Mouse (Mus musculus): ENCODE data around the gene Pxdn. TPM values are rescaled to one million over a fixed set of nuclear protein-coding genes. Genes with fewer than 3 reads are reported as not detected.

The Pxdn gene
- polyA plus RNA-seq, 1 experiment from 2014 or later: 14.6 TPM

DNA sequence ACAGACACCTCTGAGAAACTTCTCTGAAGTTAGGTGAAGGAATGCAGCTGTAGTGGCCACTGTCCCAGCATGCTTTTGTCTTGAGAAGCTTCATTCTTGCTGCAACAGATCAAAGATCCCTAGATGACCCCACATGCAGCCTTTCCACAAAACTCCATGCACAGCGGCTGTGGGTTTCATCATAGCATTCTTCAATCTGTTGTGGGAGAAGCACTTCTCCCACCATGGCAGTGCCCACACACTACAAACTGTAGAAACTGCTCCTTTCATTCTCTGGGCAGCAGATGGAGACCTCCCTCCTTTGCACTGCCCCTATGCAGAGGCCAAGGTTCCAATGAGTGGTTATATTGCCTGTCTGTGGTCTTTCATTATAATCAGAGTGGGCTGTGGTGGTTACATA is 91.7 kb downstream of the Pxdn start:
- no peak overlapping the region for H3K27ac ChIP-seq
- no peaks in the 10 kb centered on the region for H3K4me1 ChIP-seq
- 68% methylated on average over 1 of the region's 1 CpGs for WGBS (ENCODE audit: insufficient replicate concordance)
- H3K4me3 ChIP-seq: no peak overlapping the region
- no peaks in the 10 kb centered on the region for H3K27me3 ChIP-seq (replicated peaks)
- no peak overlapping the region for H3K9ac ChIP-seq
- H3K36me3 ChIP-seq: no peaks in the 10 kb centered on the region
- no peak overlapping the region for H3K4me2 ChIP-seq
- no peak for ATAC-seq
- H3K9me3 ChIP-seq (replicated peaks): no peaks in the 10 kb centered on the region

GRCm38 (mm10) chr12:30030571-30030970 is 93.2 kb downstream of the Pxdn start:
- no peaks in the 10 kb centered on the region for H3K4me1 ChIP-seq
- H3K4me3 ChIP-seq: no peak overlapping the region
- no peak overlapping the region for H3K9ac ChIP-seq
- no peaks in the 10 kb centered on the region for H3K27me3 ChIP-seq (replicated peaks)
- no peaks in the 10 kb centered on the region for H3K36me3 ChIP-seq
- no peak for ATAC-seq
- H3K4me2 ChIP-seq: no peak overlapping the region
- H3K9me3 ChIP-seq (replicated peaks): no peaks in the 10 kb centered on the region
- no peak overlapping the region for H3K27ac ChIP-seq
- WGBS (ENCODE audit: insufficient replicate concordance): 45% methylated on average over 5 of the region's 5 CpGs

DNA sequence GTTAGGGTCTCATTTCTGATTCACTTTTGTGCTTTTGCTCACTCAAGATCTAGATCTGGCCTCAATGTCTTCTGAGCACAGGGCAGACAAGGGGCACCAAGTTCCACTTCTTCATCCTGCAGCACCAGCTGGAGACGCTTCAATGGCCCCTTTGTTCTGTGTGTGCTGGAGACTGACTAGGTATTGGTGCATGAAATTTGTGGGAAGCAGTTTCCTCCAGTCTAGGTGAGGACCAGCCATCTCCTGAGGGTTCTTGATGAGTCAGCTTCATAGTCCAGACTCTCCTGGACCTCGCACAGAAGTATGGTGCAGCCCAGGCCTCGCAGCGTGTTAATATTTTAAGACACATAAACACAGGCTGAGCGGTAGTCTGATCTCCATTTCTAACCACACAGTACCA is 97.3 kb downstream of the Pxdn start:
- Histone ChIP-seq H3K4me3 (no peak overlapping the region), H3K9me3 (replicated peaks) (no peaks in the 10 kb centered on the region), H3K36me3 (no peaks in the 10 kb centered on the region), H3K27ac (no peak overlapping the region), H3K9ac (no peak overlapping the region), H3K4me2 (no peak overlapping the region), H3K27me3 (replicated peaks) (no peaks in the 10 kb centered on the region), H3K4me1 (no peaks in the 10 kb centered on the region)
- 64% methylated on average over 5 of the region's 5 CpGs for WGBS (ENCODE audit: insufficient replicate concordance)
- no peak for ATAC-seq

- Histone ChIP-seq H3K27ac (no peak overlapping the region), H3K27me3 (replicated peaks) (no peaks in the 10 kb centered on the region), H3K4me3 (no peak overlapping the region), H3K9ac (no peak overlapping the region), H3K4me1 (no peaks in the 10 kb centered on the region), H3K9me3 (replicated peaks) (no peaks in the 10 kb centered on the region), H3K4me2 (no peak overlapping the region), H3K36me3 (no peaks in the 10 kb centered on the region)
- WGBS (ENCODE audit: insufficient replicate concordance): 41% methylated on average over 1 of the region's 1 CpGs
- ATAC-seq: no peak
These were observed 98.0 kb downstream of the Pxdn start for GRCm38 (mm10) chr12:30035406-30035805.

DNA sequence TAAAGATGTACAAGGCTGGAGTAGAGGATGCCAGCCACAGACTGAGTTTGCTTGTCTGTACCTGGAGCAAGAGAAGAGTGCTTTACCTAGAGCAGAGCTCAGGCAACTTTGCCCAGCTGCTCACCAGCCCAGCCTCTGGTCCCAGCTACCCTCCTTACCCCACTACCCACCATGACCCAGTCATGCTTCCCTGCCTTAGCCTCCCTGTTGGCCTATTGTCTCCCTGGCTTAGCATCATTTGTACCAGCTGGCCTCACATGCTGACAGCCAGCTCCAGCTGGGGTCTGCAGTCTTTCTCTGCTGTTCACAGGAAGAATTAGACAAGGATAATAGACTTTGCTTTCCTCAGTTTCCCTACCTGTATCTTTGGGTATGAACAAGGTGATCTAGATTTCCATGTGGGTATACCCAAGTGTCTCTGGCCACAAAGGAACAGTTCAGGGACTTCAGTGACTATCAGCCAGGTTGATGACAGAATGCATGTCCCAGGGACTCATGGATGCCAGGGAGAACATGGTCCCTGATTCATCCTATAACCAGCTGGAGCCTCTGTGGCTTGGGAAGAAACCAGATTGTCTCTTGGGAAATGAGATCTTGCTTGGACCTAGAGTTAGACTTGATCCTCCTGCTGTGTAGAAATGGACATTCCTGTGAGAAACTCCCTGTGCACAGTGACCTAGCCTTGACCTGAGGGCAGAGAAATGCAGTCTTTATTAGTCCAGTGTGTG is 98.6 kb downstream of the Pxdn start:
- no peak overlapping the region for H3K9ac ChIP-seq
- no peak overlapping the region for H3K4me3 ChIP-seq
- H3K36me3 ChIP-seq: no peaks in the 10 kb centered on the region
- H3K27ac ChIP-seq: no peak overlapping the region
- H3K27me3 ChIP-seq (replicated peaks): no peaks in the 10 kb centered on the region
- ATAC-seq: no peak
- H3K4me1 ChIP-seq: no peaks in the 10 kb centered on the region
- no peak overlapping the region for H3K4me2 ChIP-seq
- H3K9me3 ChIP-seq (replicated peaks): no peaks in the 10 kb centered on the region

- Histone ChIP-seq H3K4me3 (no peak overlapping the region), H3K27me3 (replicated peaks) (no peaks in the 10 kb centered on the region), H3K9me3 (replicated peaks) (no peaks in the 10 kb centered on the region), H3K9ac (no peak overlapping the region), H3K4me1 (no peaks in the 10 kb centered on the region), H3K36me3 (no peaks in the 10 kb centered on the region), H3K4me2 (no peak overlapping the region), H3K27ac (no peak overlapping the region)
- WGBS (ENCODE audit: insufficient replicate concordance): 56% methylated on average over 4 of the region's 4 CpGs
- ATAC-seq: no peak
These were observed 99.2 kb downstream of the Pxdn start for GRCm38 (mm10) chr12:30036569-30037055.

DNA sequence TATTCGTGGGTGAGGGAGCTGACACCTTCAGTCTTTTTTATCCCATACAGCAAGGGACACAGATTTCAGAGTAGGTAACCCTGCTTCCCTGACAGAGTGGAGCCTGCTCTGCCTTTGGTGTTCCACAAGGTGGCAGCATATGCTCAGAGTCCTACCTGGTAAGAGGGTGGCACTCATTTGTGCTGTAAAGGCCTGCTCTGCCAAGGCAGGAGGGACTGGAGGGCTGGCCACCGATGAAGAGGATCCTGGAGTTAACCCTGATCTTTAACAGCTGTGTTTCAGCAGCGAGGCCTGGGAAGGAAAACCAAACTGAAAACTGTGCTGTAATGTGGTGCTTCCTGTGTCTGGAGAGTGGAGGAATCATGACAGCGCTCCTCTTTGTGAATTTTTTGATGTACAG is 102.2 kb downstream of the Pxdn start:
- 27% methylated on average over 4 of the region's 4 CpGs for whole genome bisulfite sequencing (ENCODE audit: insufficient replicate concordance)

GRCm38 (mm10) chr12:30040150-30040549 is 102.7 kb downstream of the Pxdn start:
- H3K4me1 ChIP-seq: no peaks in the 10 kb centered on the region
- H3K4me2 ChIP-seq: no peak overlapping the region
- H3K36me3 ChIP-seq: no peaks in the 10 kb centered on the region
- H3K9me3 ChIP-seq (replicated peaks): no peaks in the 10 kb centered on the region
- H3K4me3 ChIP-seq: no peak overlapping the region
- no peak for ATAC-seq
- no peak overlapping the region for H3K27ac ChIP-seq
- H3K27me3 ChIP-seq (replicated peaks): no peaks in the 10 kb centered on the region; the same call in 1 of the 2 replicates
- 11% methylated on average over 4 of the region's 4 CpGs for WGBS (ENCODE audit: insufficient replicate concordance)
- no peak overlapping the region for H3K9ac ChIP-seq

More for the DNA sequence above, 102.2 kb downstream of the Pxdn start:
- Histone ChIP-seq H3K4me2 (no peak overlapping the region), H3K27ac (no peak overlapping the region), H3K4me3 (no peak overlapping the region), H3K9ac (no peak overlapping the region), H3K27me3 (replicated peaks) (no peaks in the 10 kb centered on the region; the same call in 1 of the 2 replicates), H3K9me3 (replicated peaks) (no peaks in the 10 kb centered on the region), H3K4me1 (no peaks in the 10 kb centered on the region), H3K36me3 (no peaks in the 10 kb centered on the region)
- no peak for ATAC-seq

DNA sequence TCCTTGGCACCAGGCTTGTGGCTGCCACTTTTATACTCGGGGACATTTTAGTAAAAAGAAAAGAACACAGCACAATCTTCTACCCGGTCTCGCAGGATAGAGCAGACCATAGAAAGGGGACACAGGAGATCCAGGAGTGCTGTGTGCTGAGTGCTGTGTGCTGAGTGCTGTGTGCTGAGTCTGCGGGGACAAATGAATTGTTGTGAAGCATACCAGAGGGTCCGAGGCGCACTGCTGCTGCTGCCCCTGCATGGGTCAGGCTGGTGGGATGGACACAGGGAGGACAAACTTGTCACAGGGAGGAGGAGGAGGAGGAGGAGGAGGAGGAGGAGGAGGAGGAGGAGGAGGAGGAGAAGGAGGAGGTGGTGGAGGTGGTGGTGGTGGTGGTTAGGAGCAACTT is 111.4 kb downstream of the Pxdn start:
- H3K4me2 ChIP-seq: no peak overlapping the region
- no peaks in the 10 kb centered on the region for H3K27me3 ChIP-seq (replicated peaks)
- no peak overlapping the region for H3K9ac ChIP-seq
- ATAC-seq: no peak
- H3K27ac ChIP-seq: no peak overlapping the region
- no peak overlapping the region for H3K4me3 ChIP-seq
- WGBS (ENCODE audit: insufficient replicate concordance): 69% methylated on average over 6 of the region's 6 CpGs
- no peaks in the 10 kb centered on the region for H3K4me1 ChIP-seq
- H3K9me3 ChIP-seq (replicated peaks): no peaks in the 10 kb centered on the region
- H3K36me3 ChIP-seq: no peaks in the 10 kb centered on the region

DNA sequence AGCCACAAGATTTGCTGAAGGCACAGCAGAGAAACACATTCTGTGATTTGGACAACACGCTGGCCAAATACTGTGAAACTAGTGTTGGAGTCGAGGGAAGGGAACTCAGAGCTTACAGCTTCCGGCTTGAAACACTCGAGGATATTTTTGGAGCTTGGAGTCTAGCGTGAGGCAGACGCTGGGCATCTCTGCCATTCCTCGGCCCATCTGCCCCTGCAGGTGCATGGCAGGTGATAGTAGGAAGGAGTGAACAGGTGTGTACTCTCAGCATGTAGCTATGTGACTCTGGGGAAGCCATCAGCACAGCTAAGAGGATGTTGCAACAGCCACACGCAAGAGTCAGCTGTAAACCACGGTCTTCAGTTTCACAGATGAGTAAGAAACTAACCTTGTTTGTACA is 112.4 kb downstream of the Pxdn start:
- Histone ChIP-seq H3K9me3 (replicated peaks) (no peaks in the 10 kb centered on the region), H3K9ac (no peak overlapping the region), H3K4me1 (no peaks in the 10 kb centered on the region), H3K27me3 (replicated peaks) (no peaks in the 10 kb centered on the region), H3K36me3 (no peaks in the 10 kb centered on the region), H3K4me3 (no peak overlapping the region), H3K4me2 (no peak overlapping the region), H3K27ac (no peak overlapping the region)
- no peak for ATAC-seq
- 60% methylated on average over 9 of the region's 9 CpGs for WGBS (ENCODE audit: insufficient replicate concordance)

DNA sequence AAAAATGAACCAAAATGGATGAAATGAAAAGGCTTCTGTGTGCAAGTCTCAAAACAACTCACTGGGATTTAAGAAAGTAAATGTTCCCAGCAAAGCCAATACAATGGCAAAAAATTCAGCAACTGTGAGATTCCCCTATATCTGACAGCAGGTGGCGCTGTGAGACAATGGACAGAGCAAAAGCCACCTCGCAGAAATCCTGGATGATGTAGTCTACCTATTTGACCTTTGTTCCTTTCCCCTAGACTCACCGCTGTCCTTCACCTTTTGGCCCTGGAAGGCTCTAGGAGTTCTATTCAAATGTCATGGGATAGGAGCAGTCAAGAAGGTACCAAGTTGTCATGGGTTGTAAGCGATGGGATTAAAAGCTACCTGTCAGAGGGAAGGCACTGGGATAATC is 112.8 kb downstream of the Pxdn start:
- no peak overlapping the region for H3K4me3 ChIP-seq
- no peak overlapping the region for H3K9ac ChIP-seq
- ATAC-seq: no peak
- no peak overlapping the region for H3K4me2 ChIP-seq
- no peaks in the 10 kb centered on the region for H3K27me3 ChIP-seq (replicated peaks)
- 15% methylated on average over 4 of the region's 4 CpGs for WGBS (ENCODE audit: insufficient replicate concordance)
- no peaks in the 10 kb centered on the region for H3K4me1 ChIP-seq
- H3K27ac ChIP-seq: no peak overlapping the region
- no peaks in the 10 kb centered on the region for H3K9me3 ChIP-seq (replicated peaks)
- no peaks in the 10 kb centered on the region for H3K36me3 ChIP-seq

DNA sequence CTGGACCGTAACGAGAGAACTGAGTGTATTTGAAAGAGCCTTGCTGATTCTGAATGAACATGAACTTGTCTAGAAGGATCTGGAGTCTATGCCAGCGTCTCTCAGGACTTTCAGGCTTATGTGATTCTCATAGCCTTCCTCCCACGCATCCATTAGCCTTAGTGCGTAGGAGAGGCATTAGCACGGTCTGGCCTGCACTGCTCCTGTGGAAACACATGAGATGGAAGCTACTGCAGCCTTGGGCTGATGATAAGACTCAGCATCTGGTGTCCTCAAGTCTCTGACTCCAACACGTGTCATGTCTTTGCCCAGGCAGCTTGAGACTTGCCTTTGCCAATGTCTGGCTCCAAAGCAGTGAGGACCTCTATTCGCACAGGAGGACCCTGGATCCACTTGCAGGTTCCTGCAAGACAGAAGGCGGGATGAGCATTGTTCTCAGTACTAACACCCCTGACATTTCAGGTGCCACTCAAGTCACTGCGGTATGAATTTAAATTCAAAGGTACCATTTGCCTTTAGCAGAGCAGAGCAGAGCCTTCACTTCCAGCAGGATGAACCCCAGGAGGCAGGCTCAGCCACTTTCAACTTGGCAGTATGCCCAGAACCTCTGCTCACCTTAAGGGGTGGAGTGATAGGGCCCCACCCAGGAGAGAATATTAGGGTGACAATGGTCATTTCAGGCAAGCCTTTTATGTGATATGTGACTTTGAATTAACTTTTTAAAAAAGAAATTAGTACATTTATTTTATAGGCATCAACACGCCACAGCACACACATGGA is 117.5 kb downstream of the Pxdn start:
- Histone ChIP-seq H3K36me3 (no peaks in the 10 kb centered on the region), H3K4me3 (no peak overlapping the region), H3K27me3 (replicated peaks) (no peaks in the 10 kb centered on the region), H3K27ac (no peak overlapping the region), H3K9ac (no peak overlapping the region), H3K4me2 (no peak overlapping the region), H3K9me3 (replicated peaks) (no peaks in the 10 kb centered on the region), H3K4me1 (no peaks in the 10 kb centered on the region)
- 64% methylated on average over 11 of the region's 11 CpGs for WGBS (ENCODE audit: insufficient replicate concordance)
- ATAC-seq: no peak

Measured in liver, embryonic 12.5 days (tissue).